Mouse (Mus musculus): ENCODE results near the gene Runx2. TPM values are rescaled to one million over a fixed set of nuclear protein-coding genes. Genes with fewer than 3 reads are reported as not detected.
A peak's percentile ranks its signal among the peaks of the same experiment; 100 is the strongest.

Runx2 gene
- polyA plus RNA-seq, 1 experiment = 21.5 TPM

DNA sequence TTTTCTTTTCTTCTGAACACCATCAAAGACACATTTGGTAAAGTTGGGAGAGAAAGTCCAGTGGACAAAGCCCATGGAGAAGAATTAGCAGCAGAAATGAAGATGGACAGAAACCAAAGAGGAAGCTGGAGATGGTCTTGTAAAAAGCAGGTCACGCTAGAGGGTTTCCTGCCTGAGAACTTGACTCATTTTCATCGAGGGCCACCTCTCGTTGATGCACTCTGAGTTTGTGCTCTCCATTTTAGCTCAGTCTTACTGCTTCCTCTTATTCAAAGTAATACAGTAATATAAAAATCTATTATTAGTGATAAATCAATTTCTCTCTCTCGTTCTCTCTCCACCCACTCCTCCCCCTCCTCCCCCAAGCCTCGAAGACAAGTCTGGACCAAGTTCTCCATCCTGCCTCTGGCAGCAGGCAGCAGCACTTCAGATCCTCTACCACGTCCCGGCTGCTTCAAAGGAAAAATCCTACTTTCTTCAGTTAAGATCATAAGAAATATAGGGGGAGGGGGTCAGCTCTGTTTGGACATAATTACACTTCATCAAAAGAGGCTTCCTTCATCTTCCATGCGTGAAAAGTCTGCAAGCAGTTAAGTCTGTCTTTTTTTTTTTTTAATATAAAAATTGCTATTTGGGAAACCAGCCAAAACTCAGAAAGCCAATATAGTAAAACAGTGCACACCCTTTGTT, 92.3 kb downstream of the Runx2 start:
- 22% methylated on average over 8 of the region's 8 CpGs for WGBS
- H3K4me1 ChIP-seq (ENCODE audit: control insufficient read depth, insufficient read depth, low read length) = no peaks in the 10 kb centered on the region; the same call in 1 of the 2 replicates
- H3K4me3 ChIP-seq (replicated peaks; ENCODE audit: control insufficient read depth, low read depth, low read length) = no peak overlapping the region
- TF ChIP-seq CTCF (IDR thresholded peaks at IDR 0.05; ENCODE audit: control insufficient read depth, insufficient read depth, low read length) (no peak), POLR2A (IDR thresholded peaks at IDR 0.05; ENCODE audit: borderline replicate concordance, control insufficient read depth, low read depth, low read length) (no peak)
- H3K27ac ChIP-seq (ENCODE audit: control insufficient read depth, insufficient read depth, low read depth, low read length, poor library complexity) = no peak overlapping the region

DNA sequence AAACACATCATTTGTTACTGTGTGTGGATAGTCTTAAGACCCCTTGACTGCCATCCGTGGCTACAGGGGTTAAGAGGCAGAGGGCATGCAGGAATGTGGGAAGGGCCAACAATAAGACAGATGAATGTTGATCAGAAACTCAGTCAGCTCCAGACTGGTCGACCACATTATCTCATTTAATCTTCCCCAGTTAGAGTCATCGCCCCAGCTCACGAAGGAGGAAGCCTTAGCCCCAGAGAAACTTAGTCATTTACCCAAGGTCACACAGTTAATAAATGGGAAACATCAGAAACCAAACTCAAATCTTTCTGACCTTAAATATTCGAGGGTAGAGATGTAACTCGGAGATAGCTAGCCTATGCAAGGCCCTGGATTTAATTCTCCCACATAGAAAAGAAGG, 96.0 kb downstream of the Runx2 start:
- H3K4me3 ChIP-seq (replicated peaks; ENCODE audit: control insufficient read depth, low read depth, low read length) = no peak overlapping the region
- no peaks in the 10 kb centered on the region; the same call in 1 of the 2 replicates for H3K4me1 ChIP-seq (ENCODE audit: control insufficient read depth, insufficient read depth, low read length)
- H3K27ac ChIP-seq (ENCODE audit: control insufficient read depth, insufficient read depth, low read depth, low read length, poor library complexity) = no peak overlapping the region
- TF ChIP-seq POLR2A (IDR thresholded peaks at IDR 0.05; ENCODE audit: borderline replicate concordance, control insufficient read depth, low read depth, low read length) (no peak), CTCF (IDR thresholded peaks at IDR 0.05; ENCODE audit: control insufficient read depth, insufficient read depth, low read length) (no peak)
- WGBS = 18% methylated on average over 6 of the region's 6 CpGs

DNA sequence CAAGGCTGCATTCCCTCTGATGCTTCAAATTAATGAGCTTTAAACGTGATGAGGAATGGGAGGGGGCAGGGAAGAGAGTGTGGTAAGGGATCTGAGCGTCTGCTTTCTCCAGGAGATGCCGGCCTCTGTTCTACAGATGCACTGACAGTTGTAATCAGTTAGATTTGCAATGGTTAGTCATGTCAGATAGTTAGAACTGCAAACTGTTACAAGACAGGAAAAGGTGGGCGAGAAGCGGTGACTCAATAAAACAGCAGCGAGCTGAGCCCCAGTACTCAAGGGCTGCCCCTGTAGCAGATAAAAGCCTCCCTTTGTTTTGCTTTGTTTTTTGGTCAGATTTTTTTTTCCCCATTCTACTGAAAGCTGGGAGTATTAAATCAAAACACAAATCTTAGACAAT, 96.6 kb downstream of the Runx2 start:
- Histone ChIP-seq H3K4me1 (ENCODE audit: control insufficient read depth, insufficient read depth, low read length) (no peaks in the 10 kb centered on the region; the same call in 1 of the 2 replicates), H3K27ac (ENCODE audit: control insufficient read depth, insufficient read depth, low read depth, low read length, poor library complexity) (no peak overlapping the region), H3K4me3 (replicated peaks; ENCODE audit: control insufficient read depth, low read depth, low read length) (no peak overlapping the region)
- 17% methylated on average over 6 of the region's 6 CpGs for whole genome bisulfite sequencing
- TF ChIP-seq CTCF (IDR thresholded peaks at IDR 0.05; ENCODE audit: control insufficient read depth, insufficient read depth, low read length) (no peak), POLR2A (IDR thresholded peaks at IDR 0.05; ENCODE audit: borderline replicate concordance, control insufficient read depth, low read depth, low read length) (no peak)

DNA sequence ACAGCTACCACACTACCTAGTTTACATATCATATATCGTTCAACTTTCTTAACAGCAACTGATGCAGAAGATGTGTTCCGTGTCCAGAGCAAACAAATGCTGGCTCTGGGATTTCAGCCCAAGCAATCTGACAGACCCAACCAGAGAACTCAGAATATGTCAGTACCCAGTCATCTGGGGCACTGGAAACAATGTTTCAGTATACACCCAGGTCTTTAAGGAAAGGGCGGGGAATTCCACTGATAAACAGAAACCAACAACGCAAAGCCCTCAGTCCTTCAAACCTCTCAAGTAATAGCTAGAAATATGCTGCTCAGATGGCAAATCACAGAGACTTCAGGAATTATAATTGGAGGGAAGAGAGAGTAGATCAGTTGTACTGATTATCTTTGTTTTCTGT, 100.5 kb downstream of the Runx2 start:
- Histone ChIP-seq H3K4me3 (replicated peaks; ENCODE audit: control insufficient read depth, low read depth, low read length) (no peak overlapping the region), H3K27ac (ENCODE audit: control insufficient read depth, insufficient read depth, low read depth, low read length, poor library complexity) (no peak overlapping the region), H3K4me1 (ENCODE audit: control insufficient read depth, insufficient read depth, low read length) (peaks cover 3% of the 10 kb centered on the region; the same call in 1 of the 2 replicates)
- TF ChIP-seq POLR2A (IDR thresholded peaks at IDR 0.05; ENCODE audit: borderline replicate concordance, control insufficient read depth, low read depth, low read length) = no peak
- TF ChIP-seq CTCF (IDR thresholded peaks at IDR 0.05; ENCODE audit: control insufficient read depth, insufficient read depth, low read length) = no peak
- WGBS = 72% methylated on average over 4 of the region's 4 CpGs

DNA sequence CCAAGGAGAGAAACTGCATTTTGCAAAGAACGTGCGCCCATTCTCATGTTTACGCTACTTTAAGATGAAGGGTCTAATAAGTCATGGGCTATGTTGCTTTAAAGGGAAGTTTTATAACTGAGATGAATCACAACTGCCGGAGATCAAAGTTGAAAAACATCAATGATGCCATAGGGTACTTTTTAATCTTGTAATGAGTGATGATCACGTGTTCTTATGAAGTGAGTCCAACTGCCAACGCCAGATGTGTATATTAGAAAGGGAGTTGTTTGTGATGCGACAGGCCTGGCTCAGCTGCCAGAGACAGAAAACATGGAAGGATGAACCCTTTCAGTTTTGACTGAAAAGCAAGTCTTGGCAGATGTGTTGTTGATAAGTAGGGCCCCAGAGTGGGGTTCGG, 101.2 kb downstream of the Runx2 start:
- WGBS = 83% methylated on average over 8 of the region's 8 CpGs
- Histone ChIP-seq H3K4me1 (ENCODE audit: control insufficient read depth, insufficient read depth, low read length) (peaks cover 3% of the 10 kb centered on the region; the same call in 1 of the 2 replicates), H3K27ac (ENCODE audit: control insufficient read depth, insufficient read depth, low read depth, low read length, poor library complexity) (no peak overlapping the region), H3K4me3 (replicated peaks; ENCODE audit: control insufficient read depth, low read depth, low read length) (no peak overlapping the region)
- TF ChIP-seq POLR2A (IDR thresholded peaks at IDR 0.05; ENCODE audit: borderline replicate concordance, control insufficient read depth, low read depth, low read length) (no peak), CTCF (IDR thresholded peaks at IDR 0.05; ENCODE audit: control insufficient read depth, insufficient read depth, low read length) (no peak)

DNA sequence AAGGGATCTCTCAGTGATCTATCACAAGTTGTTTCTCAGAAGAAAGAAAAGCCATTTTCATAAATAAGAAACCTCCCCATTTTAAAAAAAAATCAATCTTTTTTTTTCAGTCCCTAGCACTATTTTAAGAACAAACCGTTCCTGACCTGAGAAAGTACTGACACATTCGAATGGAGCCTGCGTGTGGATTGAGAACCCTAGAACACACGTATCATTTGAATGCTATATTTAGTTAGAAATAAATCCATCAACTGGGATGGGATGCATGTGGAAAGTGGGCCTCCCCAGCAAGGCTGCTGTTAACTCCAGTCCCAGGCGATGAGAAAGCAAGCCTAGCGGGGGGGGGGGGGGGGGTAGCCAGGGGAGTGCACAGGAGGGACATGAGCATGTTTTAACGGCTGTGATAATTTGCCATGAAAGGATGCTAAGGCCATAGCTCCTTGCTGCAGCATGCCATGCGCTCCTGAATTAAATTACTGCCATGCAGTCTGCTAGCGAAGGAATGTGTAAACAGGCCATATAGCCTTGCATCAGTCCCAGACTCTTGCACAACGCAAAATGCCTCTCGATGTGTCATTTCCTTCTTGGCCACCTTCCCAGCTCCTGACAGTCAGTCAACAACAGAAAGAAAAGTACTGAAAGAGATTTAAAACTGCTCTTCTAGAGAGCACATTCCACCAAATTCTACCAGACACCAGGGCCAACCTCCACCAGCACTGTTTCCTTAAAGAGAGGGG, 104.9 kb downstream of the Runx2 start:
- 15% methylated on average over 11 of the region's 11 CpGs for WGBS
- TF ChIP-seq CTCF (IDR thresholded peaks at IDR 0.05; ENCODE audit: control insufficient read depth, insufficient read depth, low read length) = no peak
- no peak for TF ChIP-seq POLR2A (IDR thresholded peaks at IDR 0.05; ENCODE audit: borderline replicate concordance, control insufficient read depth, low read depth, low read length)
- Histone ChIP-seq H3K27ac (ENCODE audit: control insufficient read depth, insufficient read depth, low read depth, low read length, poor library complexity) (peak overlapping the region; percentile 19; the same call in 1 of the 2 replicates), H3K4me3 (replicated peaks; ENCODE audit: control insufficient read depth, low read depth, low read length) (no peak overlapping the region), H3K4me1 (ENCODE audit: control insufficient read depth, insufficient read depth, low read length) (peaks cover 3% of the 10 kb centered on the region; the same call in 1 of the 2 replicates)

DNA sequence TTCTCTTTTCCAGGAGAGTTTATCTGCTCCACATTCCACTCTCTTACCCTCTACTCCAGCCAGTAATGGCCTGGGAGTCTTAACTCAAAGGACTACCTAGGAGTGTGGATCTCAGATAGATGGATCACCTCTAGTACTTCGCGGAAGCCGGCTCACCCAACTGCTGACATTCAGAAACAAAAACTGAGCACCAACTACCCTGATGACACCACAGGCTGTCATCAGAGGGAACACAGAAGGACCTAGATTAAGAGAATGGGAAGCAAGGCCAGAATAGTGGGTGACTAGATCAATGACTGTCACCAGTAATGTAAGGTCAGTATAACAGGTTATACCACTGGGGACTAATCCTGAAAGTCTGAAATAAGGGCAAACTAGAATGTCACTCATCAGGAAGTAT, 106.6 kb downstream of the Runx2 start:
- peaks cover 3% of the 10 kb centered on the region; the same call in 1 of the 2 replicates for H3K4me1 ChIP-seq (ENCODE audit: control insufficient read depth, insufficient read depth, low read length)
- no peak overlapping the region for H3K27ac ChIP-seq (ENCODE audit: control insufficient read depth, insufficient read depth, low read depth, low read length, poor library complexity)
- TF ChIP-seq CTCF (IDR thresholded peaks at IDR 0.05; ENCODE audit: control insufficient read depth, insufficient read depth, low read length) (no peak), POLR2A (IDR thresholded peaks at IDR 0.05; ENCODE audit: borderline replicate concordance, control insufficient read depth, low read depth, low read length) (no peak)
- 89% methylated on average over 3 of the region's 3 CpGs for WGBS
- no peak overlapping the region for H3K4me3 ChIP-seq (replicated peaks; ENCODE audit: control insufficient read depth, low read depth, low read length)

DNA sequence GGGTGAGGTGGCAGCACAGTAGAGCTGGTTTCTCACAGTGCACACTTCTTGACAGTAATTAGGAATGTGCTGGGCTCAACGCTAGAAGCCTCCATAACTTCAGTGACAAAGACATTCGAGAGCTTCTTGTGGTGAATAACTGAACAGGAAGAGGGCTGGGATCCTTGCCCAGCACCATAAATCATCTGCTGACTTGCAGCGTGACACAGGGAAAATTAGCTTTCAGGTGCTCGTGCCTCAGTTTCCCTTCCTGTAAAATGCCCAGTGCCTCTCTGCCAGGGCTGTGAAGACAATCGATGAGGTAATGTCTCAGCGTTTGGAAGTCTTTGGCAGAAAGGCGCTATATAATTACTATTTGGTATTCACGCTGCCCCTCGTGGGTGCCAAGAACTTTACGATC, 108.1 kb downstream of the Runx2 start:
- WGBS = 25% methylated on average over 10 of the region's 10 CpGs
- H3K27ac ChIP-seq (ENCODE audit: control insufficient read depth, insufficient read depth, low read depth, low read length, poor library complexity) = no peak overlapping the region
- TF ChIP-seq CTCF (IDR thresholded peaks at IDR 0.05; ENCODE audit: control insufficient read depth, insufficient read depth, low read length) (no peak), POLR2A (IDR thresholded peaks at IDR 0.05; ENCODE audit: borderline replicate concordance, control insufficient read depth, low read depth, low read length) (no peak)
- no peak overlapping the region for H3K4me3 ChIP-seq (replicated peaks; ENCODE audit: control insufficient read depth, low read depth, low read length)
- H3K4me1 ChIP-seq (ENCODE audit: control insufficient read depth, insufficient read depth, low read length) = peaks cover 3% of the 10 kb centered on the region; the same call in 1 of the 2 replicates
